Mouse (Mus musculus) CH12.LX (cell line): Measurements from ENCODE around the gene Gm29666. TPM values are rescaled to one million over a fixed set of nuclear protein-coding genes. Genes with fewer than 3 reads are reported as not detected.
A peak's percentile ranks its signal among the peaks of the same experiment; 100 is the strongest.

Experiments
- DNase-seq: peaks from one replicate; pipeline ENCODE4 v3.0.0-alpha.2; 2013; ENCODE audit errors: extremely low read depth
- H3K27ac ChIP-seq: 2 replicates; pipeline ENCODE4 v1.5.1; 2012; ENCODE audit warnings: low read depth, mild to moderate bottlenecking, control low read depth, moderate library complexity; ENCODE audit not compliant: insufficient read depth
- H3K27me3 ChIP-seq: replicated peaks from 2 replicates; pipeline ENCODE3; 2012; ENCODE audit warnings: inconsistent platforms
- H3K36me3 ChIP-seq, 2 experiments: replicated peaks in 1 of 2; 2 replicates each; pipeline versions ENCODE3 to v1.6.1; 2012; ENCODE audit warnings: inconsistent platforms in 1 of 2, low read length in 1 of 2, mild to moderate bottlenecking in 1 of 2, mixed read lengths in 1 of 2, moderate library complexity in 1 of 2; ENCODE audit not compliant: control insufficient read depth in 1 of 2, insufficient read depth in 1 of 2
- H3K4me1 ChIP-seq, 2 experiments: 2 replicates each; pipeline ENCODE4 v1.6.1; 2012; ENCODE audit warnings: inconsistent platforms in 1 of 2, moderate library complexity in 1 of 2; ENCODE audit not compliant: insufficient read depth in 2 of 2, control insufficient read depth in 1 of 2
- H3K4me2 ChIP-seq: 2 replicates; pipeline ENCODE4 v1.6.1; 2012; ENCODE audit warnings: low read depth, mild to moderate bottlenecking, control low read depth; ENCODE audit not compliant: poor library complexity, insufficient read depth, severe bottlenecking
- H3K4me3 ChIP-seq, 3 experiments: fragments of 150-350 bp in 1 of 3; sonication (generic) in 1 of 3; replicated peaks in 1 of 3; 2 replicates each; pipeline versions ENCODE3 to v1.5.1; 2011 to 2012; ENCODE audit warnings: low read depth in 2 of 3, low read length in 2 of 3, mild to moderate bottlenecking in 2 of 3, moderate library complexity in 2 of 3, control low read depth in 1 of 3, improper control_type of control experiment in 1 of 3, inconsistent platforms in 1 of 3, mixed read lengths in 1 of 3; ENCODE audit not compliant: poor library complexity in 1 of 3
- H3K79me2 ChIP-seq: replicated peaks from 2 replicates; pipeline ENCODE4 v1.6.1; 2012; ENCODE audit warnings: mild to moderate bottlenecking, moderate library complexity; ENCODE audit not compliant: control insufficient read depth, poor library complexity, insufficient read depth, severe bottlenecking; ENCODE audit errors: extremely low read depth
- H3K9ac ChIP-seq: 2 replicates; pipeline ENCODE4 v1.6.1; 2012; ENCODE audit warnings: low read depth, mild to moderate bottlenecking, control low read depth, moderate library complexity; ENCODE audit not compliant: insufficient read depth
- H3K9me3 ChIP-seq: replicated peaks from 2 replicates; pipeline ENCODE3; 2012; ENCODE audit warnings: low read length, inconsistent platforms, mixed read lengths
- CTCF ChIP-seq, 2 experiments: IDR thresholded peaks in 1 of 2; conservative IDR thresholded peaks in 1 of 2; 2 replicates each; pipeline ENCODE4 v1.5.1; 2011 to 2012; ENCODE audit warnings: low read depth in 2 of 2, low read length in 2 of 2, improper control_type of control experiment in 1 of 2, inconsistent platforms in 1 of 2, mild to moderate bottlenecking in 1 of 2, moderate library complexity in 1 of 2
- EP300 ChIP-seq: IDR thresholded peaks from 2 replicates; pipeline ENCODE4 v1.6.1; 2011; ENCODE audit warnings: low read length, improper control_type of control experiment
- IRF4 ChIP-seq: IDR thresholded peaks from 2 replicates; pipeline ENCODE4 v1.6.1; 2014; ENCODE audit warnings: low read depth, mild to moderate bottlenecking, inconsistent platforms, low read length, improper control_type of control experiment
- JUN ChIP-seq: IDR thresholded peaks from 2 replicates; pipeline ENCODE4 v1.6.1; 2011; ENCODE audit warnings: low read depth, mild to moderate bottlenecking, low read length, improper control_type of control experiment, moderate library complexity; ENCODE audit not compliant: insufficient read depth
- MAFK ChIP-seq: IDR thresholded peaks from 2 replicates; pipeline ENCODE4 v1.6.1; 2011; ENCODE audit warnings: low read length, improper control_type of control experiment; ENCODE audit not compliant: insufficient replicate concordance
- MXI1 ChIP-seq: IDR thresholded peaks from 2 replicates; pipeline ENCODE4 v1.6.1; 2011; ENCODE audit warnings: mild to moderate bottlenecking, low read depth, low read length, improper control_type of control experiment
- NELFE ChIP-seq: IDR thresholded peaks from 2 replicates; pipeline ENCODE4 v1.6.1; 2011; ENCODE audit warnings: low read depth, low read length, improper control_type of control experiment
- NRF1 ChIP-seq: IDR thresholded peaks from 2 replicates; pipeline ENCODE4 v1.6.1; 2014; ENCODE audit warnings: low read depth, mild to moderate bottlenecking, inconsistent platforms, low read length, improper control_type of control experiment, moderate library complexity
- RAD21 ChIP-seq: IDR thresholded peaks from 2 replicates; pipeline ENCODE4 v1.6.1; 2011; ENCODE audit warnings: low read depth, mild to moderate bottlenecking, low read length, improper control_type of control experiment, moderate library complexity
- SMC3 ChIP-seq: IDR thresholded peaks from 2 replicates; pipeline ENCODE4 v1.6.1; 2011; ENCODE audit warnings: low read depth, low read length, improper control_type of control experiment
- USF1 ChIP-seq: IDR thresholded peaks from 2 replicates; pipeline ENCODE4 v1.6.1; 2014; ENCODE audit warnings: low read depth, mild to moderate bottlenecking, inconsistent platforms, low read length, improper control_type of control experiment
- ZC3H11A ChIP-seq: IDR thresholded peaks from 2 replicates; pipeline ENCODE4 v1.6.1; 2012; ENCODE audit warnings: low read depth, mild to moderate bottlenecking, inconsistent platforms, low read length, improper control_type of control experiment
- ZKSCAN1 ChIP-seq: IDR thresholded peaks from 2 replicates; pipeline ENCODE4 v1.6.1; 2012; ENCODE audit warnings: low read depth, inconsistent platforms, low read length, improper control_type of control experiment, borderline replicate concordance
- ZMIZ1 ChIP-seq: IDR thresholded peaks from 2 replicates; pipeline ENCODE4 v1.6.1; 2012; ENCODE audit warnings: low read depth, mild to moderate bottlenecking, inconsistent platforms, low read length, improper control_type of control experiment
- ZNF384 ChIP-seq: IDR thresholded peaks from 2 replicates; pipeline ENCODE4 v1.6.1; 2012; ENCODE audit warnings: low read depth, low read length, improper control_type of control experiment, inconsistent platforms
- dilution Hi-C: fragments of 300-500 bp; cut with MboI; formaldehyde crosslinking; loops from 2 replicates; pipeline ENCODE4 v1.14.3; 2020; ENCODE audit warnings: low sequenced_read_pairs; ENCODE audit not compliant: extremely low pct_unique_long_range_greater_than_20kb, extremely low pct_ligation_motif_present
- in situ Hi-C: fragments of 300-500 bp; cut with MboI; formaldehyde crosslinking; loops from 3 replicates; pipeline ENCODE4 v1.14.3; 2019; ENCODE audit warnings: low sequenced_read_pairs, low pct_ligation_motif_present, low pct_unique_long_range_greater_than_20kb, mixed read lengths
- polyA plus RNA-seq: library from polyadenylated mRNA; unstranded; fragments of >175 nt; gene quantifications from 2 replicates; pipeline ENCODE4 v1.2.1, GENCODE M21; 2012; ENCODE audit warnings: low read depth; ENCODE audit not compliant: insufficient read length
- total RNA-seq, 2 experiments: library from RNA; depleted of rRNA; stranded (reverse); fragments of 300-350 nt in 1 of 2; fragments of >200 nt in 1 of 2; gene quantifications; 2 replicates each; pipeline ENCODE4 v1.2.3; 2012 to 2014

Gene Gm29666
- total and polyA plus RNA-seq, 3 experiments = 0.54 to 0.68 (median 0.64) TPM

DNA sequence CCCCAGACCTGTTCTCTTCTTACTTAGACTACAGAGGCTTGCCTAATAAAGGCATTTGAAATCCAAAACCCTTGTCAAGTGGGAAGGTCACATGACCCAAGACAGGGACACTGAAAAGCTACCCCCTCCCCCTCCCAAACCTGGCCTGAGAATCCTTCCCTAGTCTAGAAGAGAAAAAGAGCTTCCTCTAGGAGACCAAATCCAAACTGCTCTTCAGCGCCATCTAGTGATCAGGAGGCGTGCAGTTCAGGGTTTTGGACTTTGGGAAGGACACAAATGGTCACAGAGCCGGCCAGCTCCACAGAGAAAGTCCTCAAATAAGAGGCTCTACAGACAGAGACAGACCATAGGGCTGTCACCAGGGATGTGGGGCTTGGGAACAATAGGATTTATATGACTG is 28.2 kb downstream of the Gm29666 start:
- dilution Hi-C loops (no loop called here), in situ Hi-C loops (loop anchor here (5.0 kb wide), 1 partner anchor 109 kb away; no protein-coding TSS in a partner anchor)
- no peaks in the 10 kb centered on the region for H3K27me3 ChIP-seq
- peaks cover 0 to 3% of the 10 kb centered on the region in 2 experiments; a peak in 2 of 4 replicates for H3K4me1 ChIP-seq
- no peak for TF ChIP-seq ZKSCAN1
- no peak for TF ChIP-seq EP300
- peak; percentile 27 to 88 for TF ChIP-seq CTCF (conservative IDR thresholded peaks at IDR 0.05 in 1 of 2, IDR thresholded peaks at IDR 0.05 in 1 of 2; ENCODE audit: low read depth in 2 of 2, low read length in 2 of 2)
- no peak for TF ChIP-seq NRF1
- TF ChIP-seq SMC3 = peak; percentile 86
- no peak for TF ChIP-seq IRF4
- TF ChIP-seq RAD21 = peak; percentile 70
- no peak for TF ChIP-seq ZNF384
- TF ChIP-seq MAFK = no peak
- no peak overlapping the region for H3K27ac ChIP-seq
- H3K36me3 ChIP-seq = no peaks in the 10 kb centered on the region
- no peak overlapping the region for H3K4me3 ChIP-seq
- peaks cover 4% of the 10 kb centered on the region for H3K9me3 ChIP-seq
- H3K4me2 ChIP-seq = no peak overlapping the region
- DNase-seq = peak; percentile 60
- H3K9ac ChIP-seq = no peak overlapping the region
- H3K79me2 ChIP-seq = no peaks in the 10 kb centered on the region

DNA sequence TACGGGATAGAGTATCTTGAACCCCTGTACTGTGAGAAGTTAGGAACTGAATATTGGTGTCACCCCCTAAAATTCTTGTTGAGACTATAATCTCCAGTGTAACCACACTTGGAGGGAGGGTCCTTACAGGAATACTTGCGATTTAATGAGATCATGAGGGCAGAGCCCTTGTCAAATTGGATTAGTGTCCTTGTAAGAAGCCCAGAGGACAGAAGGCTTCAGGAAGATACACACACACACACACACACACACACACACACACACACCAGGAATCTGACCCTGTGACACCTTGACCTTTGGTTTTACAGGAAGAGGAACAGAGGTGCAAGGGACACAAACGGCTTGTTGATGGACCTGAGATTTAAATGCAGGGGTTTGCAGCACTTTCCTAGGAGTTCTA is 28.6 kb downstream of the Gm29666 start:
- in situ Hi-C loops (loop anchor here (5.0 kb wide), 1 partner anchor 109 kb away; no protein-coding TSS in a partner anchor), dilution Hi-C loops (no loop called here)
- H3K27ac ChIP-seq = no peak overlapping the region
- TF ChIP-seq MXI1 (no peak), ZKSCAN1 (no peak), NELFE (no peak), JUN (no peak), USF1 (no peak)
- no peak for DNase-seq
- H3K79me2 ChIP-seq = no peaks in the 10 kb centered on the region
- H3K27me3 ChIP-seq = no peaks in the 10 kb centered on the region
- H3K4me1 ChIP-seq = no peaks in the 10 kb centered on the region
- peaks cover 4% of the 10 kb centered on the region for H3K9me3 ChIP-seq
- H3K9ac ChIP-seq = no peak overlapping the region
- no peaks in the 10 kb centered on the region for H3K36me3 ChIP-seq
- H3K4me3 ChIP-seq = no peak overlapping the region
- no peak overlapping the region for H3K4me2 ChIP-seq

DNA sequence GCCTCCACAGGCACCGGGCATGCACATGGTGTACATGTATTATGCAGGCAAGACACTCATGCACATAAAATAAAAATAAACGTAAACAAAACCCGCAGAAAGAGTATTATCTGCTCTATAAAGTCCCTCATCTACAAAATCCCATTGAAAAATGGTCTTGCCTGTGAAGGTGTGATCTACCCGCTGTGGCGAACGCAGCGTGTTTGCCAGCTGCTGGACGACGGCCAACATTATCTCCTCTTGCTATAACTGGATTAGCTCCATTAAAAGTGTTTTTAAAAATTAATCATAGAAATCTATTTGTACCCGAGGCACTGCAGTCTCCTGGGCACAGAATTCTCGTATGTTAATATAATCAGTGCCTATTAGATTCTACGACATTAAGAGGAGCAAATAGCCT is 31.8 kb downstream of the Gm29666 start:
- dilution Hi-C loops = no loop called here

More for the DNA sequence above, 31.8 kb downstream of the Gm29666 start:
- Histone ChIP-seq H3K4me2 (no peak overlapping the region), H3K4me1 (peaks cover 0 to 4% of the 10 kb centered on the region in 2 experiments; a peak in 1 of 4 replicates), H3K27ac (no peak overlapping the region), H3K9ac (no peak overlapping the region), H3K27me3 (no peaks in the 10 kb centered on the region), H3K4me3 (no peak overlapping the region), H3K36me3 (no peaks in the 10 kb centered on the region), H3K9me3 (no peaks in the 10 kb centered on the region), H3K79me2 (no peaks in the 10 kb centered on the region)
- no peak for TF ChIP-seq ZC3H11A
- TF ChIP-seq ZMIZ1 = no peak
- in situ Hi-C loops = no loop called here
- DNase-seq = no peak
